Mouse (Mus musculus): Measurements from ENCODE around the gene Tex35.

The Tex35 gene

GRCm38 (mm10) chr1:157081999-157082398 lies 26.5 kb downstream of the Tex35 start:
- in situ Hi-C loops (cut with MboI) = loop anchor here (25.0 kb wide), 1 partner anchor 670 kb away; the partner anchor contains the start of gene Axdnd1

- in situ Hi-C loops (cut with MboI) = loop anchor here (25.0 kb wide), 1 partner anchor 669 kb away; the partner anchor contains the start of gene Axdnd1
Measured at GRCm38 (mm10) chr1:157081076-157081804, 27.2 kb downstream of the Tex35 start.

- in situ Hi-C loops (cut with MboI) = loop anchor here (25.0 kb wide), 1 partner anchor 668 kb away; the partner anchor contains the start of gene Axdnd1
Measured at GRCm38 (mm10) chr1:157080071-157080470, 28.4 kb downstream of the Tex35 start.

DNA sequence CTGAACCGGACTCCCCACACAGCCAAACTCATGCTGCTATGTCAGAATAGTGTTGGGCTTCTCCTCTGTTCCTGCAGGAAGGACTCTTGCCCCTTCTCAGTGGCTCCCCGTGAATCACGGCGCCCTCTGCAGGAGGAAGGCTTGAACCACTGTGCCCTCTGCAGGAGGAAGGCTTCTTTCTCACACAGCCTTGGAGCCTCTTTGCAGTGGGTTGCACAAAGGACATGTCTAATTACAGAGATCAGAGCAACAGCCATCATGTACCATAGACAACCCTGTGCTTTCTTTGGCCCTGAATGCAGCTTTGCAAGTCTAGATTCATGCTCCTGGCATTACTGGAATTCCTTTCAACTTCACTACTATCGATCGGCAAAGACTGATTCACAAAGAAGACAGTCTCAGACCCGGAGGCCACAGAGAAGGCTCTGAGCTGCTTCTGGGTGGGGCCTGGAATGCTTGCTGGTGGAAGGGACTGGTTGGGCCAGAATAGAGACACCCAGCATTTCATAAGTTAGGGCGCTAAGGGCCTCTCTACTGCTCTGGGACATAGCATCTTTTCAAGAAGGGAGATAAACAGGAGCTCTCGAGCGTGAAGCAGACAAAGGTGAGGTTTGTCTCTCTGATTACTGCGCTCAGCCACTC lies 29.0 kb downstream of the Tex35 start:
- in situ Hi-C loops (cut with MboI) = loop anchor here (5.0 to 25.0 kb wide), 2 partner anchors 337 to 667 kb away; partner anchors contain the start of gene Axdnd1

DNA sequence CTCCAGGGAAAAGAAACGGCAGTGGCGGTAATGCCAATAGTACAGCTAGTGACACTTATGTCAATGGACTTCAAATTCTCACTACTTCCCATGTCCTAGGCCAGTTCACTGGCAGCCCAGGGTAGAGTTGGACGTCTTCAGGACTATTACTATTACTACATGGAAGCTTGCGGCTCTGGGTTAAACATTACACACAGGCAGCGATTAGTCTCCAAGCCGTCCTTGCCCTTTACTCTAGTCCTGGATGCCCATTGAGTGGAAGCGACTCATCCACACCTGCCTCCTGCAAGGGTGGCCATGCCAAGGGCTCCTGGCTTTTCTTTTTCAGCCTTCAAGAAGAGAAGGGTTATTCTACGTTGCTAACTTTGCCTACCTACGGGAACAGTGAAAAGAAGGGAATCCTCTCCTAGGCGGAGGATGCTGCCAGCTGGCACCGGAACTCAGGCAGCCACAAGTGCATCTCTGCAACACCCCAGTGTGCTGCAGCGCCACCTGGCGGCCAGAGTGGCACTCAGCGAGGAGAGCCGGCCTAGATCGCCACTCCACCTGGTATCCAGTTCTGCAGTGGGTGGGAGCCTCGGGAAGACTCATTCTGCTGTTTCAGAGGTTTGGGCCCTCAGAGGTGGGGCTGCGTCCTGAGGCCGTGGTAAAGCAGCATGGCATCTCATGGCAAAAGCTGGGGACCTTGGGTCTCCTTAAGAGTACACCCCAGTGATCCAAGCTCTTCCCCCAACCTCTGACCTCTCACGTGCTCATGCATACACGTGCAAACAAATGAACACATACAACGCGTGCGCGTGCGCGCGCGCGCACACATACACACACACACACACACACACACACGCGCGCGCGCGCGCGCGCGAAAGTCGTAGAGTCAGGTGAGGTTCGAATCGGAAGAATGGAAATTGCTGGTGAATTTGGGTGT lies 31.4 kb downstream of the Tex35 start:
- in situ Hi-C loops (cut with MboI) = loop anchor here (5.0 to 25.0 kb wide), 2 partner anchors 335 to 665 kb away; partner anchors contain the start of gene Axdnd1

DNA sequence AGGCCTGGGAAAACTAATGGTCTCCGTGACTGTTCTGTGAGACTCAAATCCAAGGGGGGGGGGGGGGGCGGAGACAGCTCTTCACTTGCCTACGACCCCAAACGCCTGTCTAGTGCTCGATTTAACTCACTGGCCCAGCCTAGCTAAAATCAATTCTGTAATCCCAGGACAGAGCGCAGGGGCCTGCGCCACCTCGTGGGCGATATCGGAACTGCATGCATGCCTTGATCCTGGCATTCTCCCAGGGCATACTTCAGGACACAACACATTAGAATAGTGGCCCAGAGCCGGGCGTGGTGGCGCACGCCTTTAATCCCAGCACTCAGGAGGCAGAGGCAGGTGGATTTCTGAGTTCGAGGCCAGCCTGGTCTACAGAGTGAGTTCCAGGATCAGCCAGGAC lies 32.2 kb downstream of the Tex35 start:
- in situ Hi-C loops (cut with MboI) = loop anchor here (5.0 to 25.0 kb wide), 2 partner anchors 334 to 664 kb away; partner anchors contain the start of gene Axdnd1

GRCm38 (mm10) chr1:157074937-157075336 lies 33.5 kb downstream of the Tex35 start:
- in situ Hi-C loops (cut with MboI) = loop anchor here (5.0 to 25.0 kb wide), 2 partner anchors 333 to 663 kb away; partner anchors contain the start of gene Axdnd1

GRCm38 (mm10) chr1:157074371-157074770 lies 34.1 kb downstream of the Tex35 start:
- in situ Hi-C loops (cut with MboI) = no loop called here

DNA sequence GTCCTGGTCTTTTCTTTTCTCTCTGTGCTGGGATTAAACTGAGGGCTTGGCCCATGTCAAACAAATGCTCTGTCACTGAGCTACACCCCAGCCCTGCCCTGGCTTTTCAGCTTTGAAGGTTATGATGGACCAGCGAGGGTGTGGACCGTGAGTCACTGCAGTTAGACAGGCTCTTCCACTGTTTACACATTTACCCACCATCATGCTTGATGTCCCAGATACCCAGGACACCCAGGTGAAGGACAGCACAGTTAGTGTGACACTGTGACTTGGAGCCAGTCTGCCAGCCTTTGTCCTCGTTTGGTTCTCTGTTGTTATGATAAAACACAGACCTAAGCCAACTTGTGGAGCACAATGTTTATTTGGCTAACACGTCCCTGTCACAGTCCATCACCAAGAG lies 34.9 kb downstream of the Tex35 start:
- in situ Hi-C loops (cut with MboI) = no loop called here

GRCm38 (mm10) chr1:157069181-157069828 lies 39.2 kb downstream of the Tex35 start:
- in situ Hi-C loops (cut with MboI) = no loop called here

DNA sequence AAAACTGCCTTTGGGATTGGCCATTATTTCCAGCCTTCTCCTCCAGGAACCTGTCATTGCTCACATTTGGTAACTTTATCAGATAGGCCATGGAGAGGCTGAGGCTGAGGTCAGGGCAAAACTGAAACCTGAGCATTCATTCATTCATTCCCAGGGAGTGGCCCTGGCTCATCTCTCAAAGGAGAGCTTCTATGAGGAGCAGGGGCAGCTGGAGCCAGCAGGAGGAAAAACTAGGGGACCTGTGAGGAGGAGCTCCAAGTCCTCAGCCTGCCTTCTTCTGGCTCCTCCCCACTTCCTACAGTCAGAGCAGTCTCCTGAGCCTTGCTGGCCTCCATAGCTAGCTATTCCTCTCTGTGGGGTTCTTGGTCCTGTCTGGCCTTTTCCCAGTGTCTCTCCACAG lies 40.2 kb downstream of the Tex35 start:
- in situ Hi-C loops (cut with MboI) = no loop called here

DNA sequence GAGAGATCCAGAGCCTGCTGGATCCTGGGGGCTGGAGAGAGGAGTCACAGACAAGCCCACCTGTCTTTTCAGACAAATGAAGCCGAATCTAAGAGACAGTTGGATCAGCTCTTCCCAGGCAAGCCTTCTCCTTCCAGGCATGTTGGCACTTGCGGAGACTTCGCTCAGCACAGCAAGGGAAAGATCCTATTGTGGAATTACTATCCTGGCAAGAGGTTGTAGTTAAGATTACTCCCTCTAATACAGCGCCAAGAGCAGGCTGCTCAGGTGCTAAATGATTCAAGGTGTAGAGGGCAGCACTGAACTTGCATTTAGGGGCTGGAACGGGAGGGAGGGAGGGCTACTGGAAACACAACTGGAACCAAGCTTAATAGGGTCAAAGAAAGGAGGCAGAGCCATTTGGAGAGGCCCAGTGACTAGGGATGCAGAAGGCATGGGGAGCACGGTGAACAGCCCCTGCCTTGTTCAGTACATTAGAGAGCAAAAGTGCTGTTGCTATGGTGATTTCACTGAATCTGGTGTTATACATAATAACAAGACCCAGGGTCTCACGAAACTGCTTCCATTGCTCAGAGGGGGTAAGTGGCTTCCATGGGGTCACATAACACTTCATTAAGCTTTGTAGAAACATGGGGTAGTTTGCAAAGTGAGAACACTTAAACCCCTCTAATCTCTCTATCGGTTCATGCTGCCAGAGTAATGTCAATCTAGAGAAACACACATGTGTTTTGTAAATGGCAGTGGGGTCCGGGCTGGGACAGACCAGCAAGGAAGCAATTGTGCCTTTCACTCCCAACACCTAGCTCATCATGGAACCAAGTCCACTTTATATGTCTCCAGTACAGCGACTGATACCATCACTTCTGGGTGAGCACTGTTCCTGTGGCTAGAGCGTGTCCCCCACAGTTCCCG lies 42.4 kb downstream of the Tex35 start:
- in situ Hi-C loops (cut with MboI) = no loop called here

- in situ Hi-C loops (cut with MboI) = no loop called here
Measured at GRCm38 (mm10) chr1:157063318-157064115, 45.0 kb downstream of the Tex35 start.

DNA sequence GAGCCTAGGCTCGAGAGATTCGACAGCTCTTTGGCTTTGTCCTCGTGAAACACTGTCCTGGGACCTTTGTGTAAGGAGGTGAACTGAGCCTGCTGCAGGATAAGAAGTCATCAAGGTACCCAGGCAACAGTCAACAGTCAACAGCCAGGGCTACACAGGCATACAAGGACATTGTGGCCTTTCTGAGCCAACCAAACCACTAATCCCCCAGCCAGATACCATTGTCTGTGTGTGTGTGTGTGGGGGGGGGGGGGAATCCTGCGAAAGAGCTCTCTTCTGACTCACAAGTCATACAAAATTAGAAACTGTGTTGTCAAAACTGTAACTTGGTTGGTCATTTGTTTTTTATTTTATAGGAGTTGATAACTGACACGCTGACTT lies 46.0 kb downstream of the Tex35 start:
- in situ Hi-C loops (cut with MboI) = no loop called here

- in situ Hi-C loops (cut with MboI) = no loop called here
Measured at GRCm38 (mm10) chr1:157061800-157062444, 46.6 kb downstream of the Tex35 start.

GRCm38 (mm10) chr1:157061170-157061569 lies 47.3 kb downstream of the Tex35 start:
- in situ Hi-C loops (cut with MboI) = no loop called here

- in situ Hi-C loops (cut with MboI) = no loop called here
Measured at GRCm38 (mm10) chr1:157060441-157061135, 47.9 kb downstream of the Tex35 start.

DNA sequence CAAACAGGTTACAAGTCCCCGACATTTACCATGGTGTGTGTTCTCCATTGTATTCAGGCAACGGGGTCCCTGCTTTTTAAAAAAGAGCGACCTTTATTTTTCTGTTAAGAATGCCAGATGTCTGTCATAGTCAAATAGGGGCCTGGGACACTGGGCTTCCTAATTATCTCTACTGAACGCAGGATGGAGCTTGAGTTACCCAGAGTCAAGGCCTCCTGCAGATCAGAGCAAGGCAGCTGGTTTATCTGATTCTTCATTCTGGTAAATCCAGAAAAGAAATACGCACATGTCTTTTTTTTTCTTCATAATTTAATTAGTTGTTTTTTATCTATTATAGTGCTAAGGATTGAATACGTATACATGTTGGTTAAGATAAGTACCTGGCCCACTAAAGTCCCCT lies 52.6 kb downstream of the Tex35 start:
- in situ Hi-C loops (cut with MboI) = no loop called here

All from mature B cell (primary cell).